Mouse (Mus musculus): ENCODE data around the gene Tacr2.

DNA sequence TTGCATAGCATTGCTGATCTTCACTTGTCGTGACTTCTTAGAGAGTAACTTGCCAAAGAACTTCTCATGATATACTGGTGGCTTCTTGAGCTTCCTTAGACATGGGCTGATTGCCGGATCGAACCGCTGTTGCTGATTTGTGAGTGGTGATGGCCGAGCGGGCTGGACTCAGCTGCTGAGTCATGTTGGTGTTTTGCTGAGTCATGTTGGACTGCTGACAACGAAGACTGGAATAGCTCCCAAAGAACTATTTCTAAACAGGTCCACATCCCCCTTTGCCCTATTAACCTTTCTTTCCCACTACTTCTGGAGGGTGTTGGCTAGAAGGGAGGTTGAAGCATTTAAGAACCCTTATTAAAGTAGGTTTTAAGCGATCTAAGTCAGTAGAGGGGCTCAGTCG is 8.2 kb upstream of the Tacr2 start:
- TF ChIP-seq TAL1 (conservative IDR thresholded peaks at IDR 0.05; ENCODE audit: low read depth, low read length) (no peak), CTCF (IDR thresholded peaks at IDR 0.05; ENCODE audit: low read depth, low read length) (no peak), GATA1 (IDR thresholded peaks at IDR 0.05; ENCODE audit: borderline replicate concordance, low read length) (no peak)
